Mouse (Mus musculus) olfactory bulb, adult 2 months (tissue): Measurements from ENCODE around the gene Glrx.

Experiments
- CTCF ChIP-seq: fragments of 200-500 bp; IDR thresholded peaks from 2 replicates; pipeline ENCODE4 v1.5.1; 2012; ENCODE audit warnings: low read depth, mild to moderate bottlenecking, low read length, moderate library complexity; ENCODE audit not compliant: insufficient read depth
- POLR2A ChIP-seq: fragments of 200-500 bp; IDR thresholded peaks from 2 replicates; pipeline ENCODE4 v1.6.1; 2012; ENCODE audit warnings: mild to moderate bottlenecking, low read depth, low read length, moderate library complexity; ENCODE audit not compliant: insufficient read depth

GRCm38 (mm10) chr13:75798413-75799302, 41.0 kb upstream of the Glrx start:
- TF ChIP-seq CTCF (no peak), POLR2A (no peak)
